ENCODE assay signal across 10 mouse cellular contexts in the genomic region with DNA sequence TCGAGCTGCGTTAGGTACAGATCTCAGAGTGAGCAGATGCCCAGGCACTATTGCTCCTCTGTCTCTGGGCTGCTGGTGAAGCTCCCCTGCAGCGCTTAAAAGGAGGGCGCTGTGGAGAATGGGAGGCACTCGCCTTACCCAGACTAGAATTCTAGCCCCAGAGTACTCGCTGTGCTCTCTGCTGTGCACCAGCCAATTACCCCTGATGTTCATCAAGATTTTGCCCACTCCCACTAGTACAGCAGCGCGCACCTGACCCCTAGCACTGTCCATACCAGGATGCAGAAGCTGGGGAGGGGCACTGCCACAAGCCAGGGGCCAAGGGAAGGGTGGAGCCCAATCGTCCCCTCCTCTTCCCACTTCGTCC. TPM values are rescaled to one million over a fixed set of nuclear protein-coding genes. Genes with fewer than 3 reads are reported as not detected.
A peak's percentile ranks its signal among the peaks of the same experiment; 100 is the strongest.
DNase-seq lines count a peak whose midpoint lies in the region; ATAC-seq and TF ChIP-seq lines count a peak whose summit lies in the region.
"Had no signal": no experiment of that assay in that cellular context is flagged by ENCODE, and none has a peak within 500 bp of the region (broad histone marks: within the 10 kb centered on the region; RNA-seq: fewer than 3 reads in every experiment).

No protein-coding gene starts in this region.

- DNase-seq in heart, adult 2 months, result no peak
- DNase-seq in heart, adult 18-20 months, result no peak
- DNase-seq in thymus, adult 2 months, result peak; percentile 10
- no peak for DNase-seq in thymus, postnatal 4 days
- DNase-seq in liver, embryonic 14.5 days (ENCODE audit: low read depth in 3 of 3, low spot score in 3 of 3), result no peak
- no peak for DNase-seq in stomach, postnatal 0 days (ENCODE audit: low spot score)
- DNase-seq in cerebellum, adult 11 months, result no peak
- DNase-seq in gastrocnemius, adult 8-10 months (ENCODE audit: low spot score in 2 of 2), result no peak

- H3K4me2 ChIP-seq in liver, embryonic 14.5 days (ENCODE audit: low read depth), result no peak overlapping the region
- peak overlapping the region; percentile 37; the same call in 1 of the 2 replicates for H3K4me2 ChIP-seq in stomach, postnatal 0 days (replicated peaks; ENCODE audit: low read depth)

- H3K79me2 ChIP-seq in heart, adult 2 months (replicated peaks; ENCODE audit: control insufficient read depth, insufficient read depth, low read length), result no peaks in the 10 kb centered on the region

- no peaks in the 10 kb centered on the region for H3K36me3 ChIP-seq in heart, adult 2 months (ENCODE audit: control insufficient read depth, insufficient read depth, low read length)
- no peaks in the 10 kb centered on the region for H3K36me3 ChIP-seq in thymus, adult 2 months (ENCODE audit: control insufficient read depth, insufficient read depth, low read length)
- H3K36me3 ChIP-seq in liver, embryonic 14.5 days (replicated peaks; ENCODE audit: control insufficient read depth, insufficient read depth, low read depth), result no peaks in the 10 kb centered on the region
- H3K36me3 ChIP-seq in stomach, postnatal 0 days (ENCODE audit: control insufficient read depth, insufficient read depth, low read length), result no peaks in the 10 kb centered on the region

- TF ChIP-seq EP300 in heart, adult 2 months (IDR thresholded peaks at IDR 0.05; ENCODE audit: insufficient read depth, low read depth, low read length), result no peak
- TF ChIP-seq EP300 in liver, embryonic 14.5 days (IDR thresholded peaks at IDR 0.05; ENCODE audit: low read depth), result no peak
- no peak for TF ChIP-seq EP300 in stomach, postnatal 0 days (optimal IDR thresholded peaks at IDR 0.05)

- H3K4me1 ChIP-seq in heart, adult 2 months (ENCODE audit: control insufficient read depth, insufficient read depth, low read length), result peaks cover 3% of the 10 kb centered on the region
- H3K4me1 ChIP-seq in thymus, adult 2 months (replicated peaks; ENCODE audit: control insufficient read depth, insufficient read depth, low read length), result no peaks in the 10 kb centered on the region
- peaks cover 0 to 8% of the 10 kb centered on the region in 2 experiments; a peak in 2 of 4 replicates for H3K4me1 ChIP-seq in liver, embryonic 14.5 days (replicated peaks; ENCODE audit: control insufficient read depth in 2 of 2, insufficient read depth in 2 of 2, low read length in 1 of 2)
- H3K4me1 ChIP-seq in stomach, postnatal 0 days (replicated peaks; ENCODE audit: control insufficient read depth, insufficient read depth), result no peaks in the 10 kb centered on the region

- ATAC-seq in liver, embryonic 14.5 days (ENCODE audit: insufficient read depth), result peak; percentile 70
- ATAC-seq in stomach, postnatal 0 days (ENCODE audit: low FRiP score, low TSS enrichment), result no peak; the same call in 1 of the 2 replicates

- H3K27me3 ChIP-seq in heart, adult 2 months (ENCODE audit: control insufficient read depth, insufficient read depth, low read length), result no peaks in the 10 kb centered on the region
- H3K27me3 ChIP-seq in thymus, adult 2 months (ENCODE audit: control insufficient read depth, insufficient read depth, low read length), result no peaks in the 10 kb centered on the region; the same call in 1 of the 2 replicates
- H3K27me3 ChIP-seq in liver, embryonic 14.5 days (ENCODE audit: control insufficient read depth, insufficient read depth, low read length), result peaks cover 17% of the 10 kb centered on the region
- H3K27me3 ChIP-seq in stomach, postnatal 0 days (ENCODE audit: control insufficient read depth, insufficient read depth, low read length), result no peaks in the 10 kb centered on the region

- intact Hi-C loops in heart, adult 2 months (cut with DNase I), result loop anchor here (1.0 kb wide), 1 partner anchor 26 kb away; no protein-coding TSS in a partner anchor

- no peak overlapping the region for H3K4me3 ChIP-seq in heart, adult 2 months
- H3K4me3 ChIP-seq in thymus, adult 2 months (ENCODE audit: control insufficient read depth, insufficient read depth, low read length), result no peak overlapping the region
- no peak overlapping the region for H3K4me3 ChIP-seq in liver, embryonic 14.5 days (ENCODE audit: insufficient read depth in 1 of 2, low read depth in 2 of 2, low read length in 2 of 2)
- no peak overlapping the region for H3K4me3 ChIP-seq in stomach, postnatal 0 days (ENCODE audit: low read depth, low read length)

- no peaks in the 10 kb centered on the region for H3K9me3 ChIP-seq in liver, embryonic 14.5 days (ENCODE audit: control insufficient read depth, low read length)
- no peaks in the 10 kb centered on the region for H3K9me3 ChIP-seq in stomach, postnatal 0 days (ENCODE audit: control insufficient read depth, low read length)

- TF ChIP-seq CTCF in heart, adult 2 months (IDR thresholded peaks at IDR 0.05), result no peak
- no peak for TF ChIP-seq CTCF in thymus, adult 2 months (IDR thresholded peaks at IDR 0.05; ENCODE audit: borderline replicate concordance, control insufficient read depth, extremely low read depth, insufficient read depth, low read length, poor library complexity)
- TF ChIP-seq CTCF in liver, embryonic 14.5 days (IDR thresholded peaks at IDR 0.05; ENCODE audit: low read depth), result no peak
- TF ChIP-seq CTCF in stomach, postnatal 0 days (IDR thresholded peaks at IDR 0.05; ENCODE audit: low read depth), result no peak

- no peak for TF ChIP-seq POLR2A in heart, adult 2 months (IDR thresholded peaks at IDR 0.05; ENCODE audit: insufficient read depth, low read depth, low read length)
- no peak for TF ChIP-seq POLR2A in thymus, adult 2 months (IDR thresholded peaks at IDR 0.05; ENCODE audit: control insufficient read depth, extremely low read depth, insufficient read depth, low read length, poor library complexity)

- H3K9ac ChIP-seq in heart, adult 2 months (ENCODE audit: low read depth, low read length), result peak overlapping the region; percentile 19; the same call in 1 of the 2 replicates
- no peak overlapping the region for H3K9ac ChIP-seq in liver, embryonic 14.5 days (replicated peaks)
- no peak overlapping the region for H3K9ac ChIP-seq in stomach, postnatal 0 days (ENCODE audit: low read length)

- peak overlapping the region; percentile 32; the same call in 1 of the 2 replicates for H3K27ac ChIP-seq in heart, adult 2 months
- no peak overlapping the region for H3K27ac ChIP-seq in thymus, adult 2 months (ENCODE audit: control insufficient read depth, insufficient read depth, low read length)
- no peak overlapping the region for H3K27ac ChIP-seq in liver, embryonic 14.5 days
- no peak overlapping the region for H3K27ac ChIP-seq in stomach, postnatal 0 days (replicated peaks)

- WGBS in heart, adult 2 months, result 11% methylated on average over 9 of the region's 10 CpGs
- WGBS in thymus, adult 2 months, result 16% methylated on average over 9 of the region's 10 CpGs
- 6% methylated on average over 10 of the region's 10 CpGs for WGBS in liver, embryonic 14.5 days (ENCODE audit: insufficient replicate concordance)
- 6% methylated on average over 8 of the region's 10 CpGs for WGBS in stomach, postnatal 0 days

RNA-seq across cellular contexts. Expression of a gene that starts 10.3 kb away (rescaled TPM):
- total RNA-seq in heart, adult 2 months (2021), result 10 to 100 TPM; 41.9 to 44.5 TPM
- polyA plus RNA-seq in heart, adult 2 months (2012; rRNA removed), result 44.8 and 58.9 TPM in 2 replicates
- 10 to 100 TPM; 45.7 to 51.1 TPM for total RNA-seq in heart, adult 18-20 months (2021)
- 62.6 and 73.5 TPM in 2 replicates for polyA plus RNA-seq in thymus, adult 2 months (2012; rRNA removed)
- 33.9 and 41.5 TPM in 2 replicates for polyA plus RNA-seq in liver, embryonic 14.5 days (2012; rRNA removed)
- 68.8 and 75.6 TPM in 2 replicates for polyA plus RNA-seq in liver, embryonic 14.5 days (2014; fragmentation: Nextera tagmentation; extraction: Ambion mirVana)
- polyA plus RNA-seq in stomach, postnatal 0 days (2015; fragmentation: Nextera tagmentation; extraction: Ambion mirVana), result 61.5 and 65.8 TPM in 2 replicates
- 10 to 100 TPM; 53.3 to 58.5 (median 55.9) TPM for total RNA-seq in gastrocnemius, adult 8-10 months (2022)

RNA-seq across cellular contexts. Expression of a gene that starts 24.4 kb away (rescaled TPM):
- 10 to 100 TPM; 37.4 to 43.2 TPM for total RNA-seq in heart, adult 2 months (2021)
- polyA plus RNA-seq in heart, adult 2 months (2012; rRNA removed), result 31.4 and 38.4 TPM in 2 replicates
- 10 to 100 TPM; 30.7 to 36.6 TPM for total RNA-seq in heart, adult 18-20 months (2021)
- 0.98 and 4.0 TPM in 2 replicates for polyA plus RNA-seq in thymus, adult 2 months (2012; rRNA removed)
- 2.5 TPM in 2 replicates for polyA plus RNA-seq in liver, embryonic 14.5 days (2012; rRNA removed)
- 3.8 and 4.2 TPM in 2 replicates for polyA plus RNA-seq in liver, embryonic 14.5 days (2014; fragmentation: Nextera tagmentation; extraction: Ambion mirVana)
- polyA plus RNA-seq in stomach, postnatal 0 days (2015; fragmentation: Nextera tagmentation; extraction: Ambion mirVana), result 3.6 and 5.6 TPM in 2 replicates
- total RNA-seq in gastrocnemius, adult 8-10 months (2022), result 10 to 100 TPM; 20.5 to 33.4 (median 27.6) TPM

RNA-seq across cellular contexts. Expression of a gene that starts 49.3 kb away (rescaled TPM):
- not detected for total RNA-seq in heart, adult 2 months (2021)
- polyA plus RNA-seq in heart, adult 2 months (2012; rRNA removed), result not detected in 2 replicates
- total RNA-seq in heart, adult 18-20 months (2021), result not detected
- polyA plus RNA-seq in thymus, adult 2 months (2012; rRNA removed), result not detected in 2 replicates
- not detected in 2 replicates for polyA plus RNA-seq in liver, embryonic 14.5 days (2012; rRNA removed)
- not detected in 2 replicates for polyA plus RNA-seq in liver, embryonic 14.5 days (2014; fragmentation: Nextera tagmentation; extraction: Ambion mirVana)
- not detected in 2 replicates for polyA plus RNA-seq in stomach, postnatal 0 days (2015; fragmentation: Nextera tagmentation; extraction: Ambion mirVana)
- total RNA-seq in gastrocnemius, adult 8-10 months (2022), result not detected
- total RNA-seq: gastrocnemius, postnatal 36 days had no signal
- polyA plus RNA-seq: testis, adult 2 months had no signal
